Comparison of ENCODE assay signal across 24 mouse cellular contexts in genomic region chr7:144760228-144760627, GRCm38 (mm10). TPM values are rescaled to one million over a fixed set of nuclear protein-coding genes. Genes with fewer than 3 reads are reported as not detected.
A peak's percentile ranks its signal among the peaks of the same experiment; 100 is the strongest.
DNase-seq lines count a peak whose midpoint lies in the region; ATAC-seq lines count a peak whose summit lies in the region.
"Had no signal": no experiment of that assay in that cellular context is flagged by ENCODE, and none has a peak within 500 bp of the region (broad histone marks: within the 10 kb centered on the region; RNA-seq: fewer than 3 reads in every experiment).

No protein-coding gene starts in this region.

- DNase-seq in forebrain, embryonic 10.5 days (ENCODE audit: extremely low spot score, low spot score): no peak
- DNase-seq in midbrain, embryonic 14.5 days: peak; percentile 27
- DNase-seq in midbrain, embryonic 11.5 days (ENCODE audit: low spot score, missing footprints): no peak
- no peak for DNase-seq in adrenal gland, postnatal 36 days
- DNase-seq in spleen, postnatal 36 days (ENCODE audit: low spot score in 2 of 2): no peak
- DNase-seq: adrenal gland, postnatal 25 days; cerebellum, adult 9-10 months; gastrocnemius, adult 2 months; heart, postnatal 10 days; kidney, adult 2 months; kidney, postnatal 25 days; liver, postnatal 0 days; lung, postnatal 10 days; right cerebral cortex, postnatal 25 days; thymus, adult 2 months had no signal

- no peak overlapping the region for H3K4me3 ChIP-seq in forebrain, embryonic 10.5 days
- H3K4me3 ChIP-seq in forebrain, embryonic 16.5 days (replicated peaks; ENCODE audit: low read length): no peak overlapping the region
- H3K4me3 ChIP-seq in midbrain, embryonic 14.5 days (replicated peaks; ENCODE audit: low read depth, low read length): no peak overlapping the region
- H3K4me3 ChIP-seq in midbrain, embryonic 11.5 days (ENCODE audit: low read depth, low read length): no peak overlapping the region
- H3K4me3 ChIP-seq in hindbrain, embryonic 13.5 days: no peak overlapping the region
- H3K4me3 ChIP-seq in neural tube, embryonic 15.5 days (replicated peaks): no peak overlapping the region
- H3K4me3 ChIP-seq: gastrocnemius, adult 2 months; left cerebral cortex, adult 2 months; limb, embryonic 10.5 days had no signal

- peaks cover 32% of the 10 kb centered on the region for H3K27me3 ChIP-seq in forebrain, embryonic 10.5 days (ENCODE audit: poor library complexity, severe bottlenecking)
- H3K27me3 ChIP-seq in forebrain, embryonic 16.5 days (replicated peaks; ENCODE audit: control insufficient read depth, insufficient read depth, low read length): no peaks in the 10 kb centered on the region
- no peaks in the 10 kb centered on the region for H3K27me3 ChIP-seq in midbrain, embryonic 14.5 days (ENCODE audit: control insufficient read depth, insufficient read depth, low read length)
- peaks cover 2% of the 10 kb centered on the region; the same call in 1 of the 2 replicates for H3K27me3 ChIP-seq in midbrain, embryonic 11.5 days (ENCODE audit: control insufficient read depth, insufficient read depth, low read length)
- 0 out of 2 replicates have a peak, but pooled peaks cover 5% of the 10 kb centered on the region for H3K27me3 ChIP-seq in hindbrain, embryonic 13.5 days
- H3K27me3 ChIP-seq in neural tube, embryonic 15.5 days (replicated peaks): no peaks in the 10 kb centered on the region

- WGBS in forebrain, embryonic 10.5 days: 74% methylated on average over 9 of the region's 9 CpGs
- 43% methylated on average over 9 of the region's 9 CpGs for WGBS in forebrain, embryonic 16.5 days
- WGBS in midbrain, embryonic 14.5 days: 50% methylated on average over 9 of the region's 9 CpGs
- 72% methylated on average over 9 of the region's 9 CpGs for WGBS in midbrain, embryonic 11.5 days
- WGBS in hindbrain, embryonic 13.5 days: 42% methylated on average over 9 of the region's 9 CpGs
- 42% methylated on average over 9 of the region's 9 CpGs for WGBS in neural tube, embryonic 15.5 days

- H3K4me1 ChIP-seq in forebrain, embryonic 10.5 days: peaks cover 60% of the 10 kb centered on the region
- H3K4me1 ChIP-seq in forebrain, embryonic 16.5 days (replicated peaks; ENCODE audit: control insufficient read depth, insufficient read depth, low read length): peaks cover 5% of the 10 kb centered on the region
- H3K4me1 ChIP-seq in midbrain, embryonic 14.5 days (ENCODE audit: control insufficient read depth, insufficient read depth, low read length): no peaks in the 10 kb centered on the region
- H3K4me1 ChIP-seq in midbrain, embryonic 11.5 days (ENCODE audit: control insufficient read depth, insufficient read depth, low read length): no peaks in the 10 kb centered on the region; the same call in 1 of the 2 replicates
- H3K4me1 ChIP-seq in hindbrain, embryonic 13.5 days (replicated peaks): peaks cover 20% of the 10 kb centered on the region; the same call in 1 of the 2 replicates
- H3K4me1 ChIP-seq in neural tube, embryonic 15.5 days: no peaks in the 10 kb centered on the region

- no peak overlapping the region for H3K9ac ChIP-seq in forebrain, embryonic 16.5 days (replicated peaks; ENCODE audit: low read depth, low read length)
- H3K9ac ChIP-seq in midbrain, embryonic 14.5 days (replicated peaks; ENCODE audit: low read length): no peak overlapping the region
- no peak overlapping the region for H3K9ac ChIP-seq in midbrain, embryonic 11.5 days (ENCODE audit: low read length)
- no peak overlapping the region for H3K9ac ChIP-seq in hindbrain, embryonic 13.5 days
- no peak overlapping the region for H3K9ac ChIP-seq in neural tube, embryonic 15.5 days (replicated peaks)
- H3K9ac ChIP-seq: liver, postnatal 0 days had no signal

- H3K4me2 ChIP-seq in forebrain, embryonic 16.5 days (ENCODE audit: low read length): no peak overlapping the region
- H3K4me2 ChIP-seq in midbrain, embryonic 14.5 days (ENCODE audit: low read length): no peak overlapping the region
- no peak overlapping the region for H3K4me2 ChIP-seq in midbrain, embryonic 11.5 days
- H3K4me2 ChIP-seq in hindbrain, embryonic 13.5 days: no peak overlapping the region
- H3K4me2 ChIP-seq in neural tube, embryonic 15.5 days: no peak overlapping the region
- H3K4me2 ChIP-seq: heart, embryonic 11.5 days had no signal

- no peak for ATAC-seq in forebrain, embryonic 16.5 days
- ATAC-seq in midbrain, embryonic 14.5 days (ENCODE audit: low FRiP score, low TSS enrichment): no peak
- ATAC-seq in midbrain, embryonic 11.5 days (ENCODE audit: low FRiP score): no peak
- ATAC-seq in hindbrain, embryonic 13.5 days (ENCODE audit: low FRiP score): no peak
- ATAC-seq in neural tube, embryonic 15.5 days (ENCODE audit: low FRiP score): no peak
- ATAC-seq: liver, postnatal 0 days had no signal

- H3K9me3 ChIP-seq in forebrain, embryonic 10.5 days: no peaks in the 10 kb centered on the region
- H3K9me3 ChIP-seq in forebrain, embryonic 16.5 days (ENCODE audit: control insufficient read depth, low read length): no peaks in the 10 kb centered on the region
- no peaks in the 10 kb centered on the region for H3K9me3 ChIP-seq in midbrain, embryonic 14.5 days (ENCODE audit: control insufficient read depth, low read length)
- no peaks in the 10 kb centered on the region for H3K9me3 ChIP-seq in midbrain, embryonic 11.5 days (ENCODE audit: control insufficient read depth, low read length)
- H3K9me3 ChIP-seq in hindbrain, embryonic 13.5 days: no peaks in the 10 kb centered on the region
- no peaks in the 10 kb centered on the region for H3K9me3 ChIP-seq in neural tube, embryonic 15.5 days (replicated peaks)
- H3K9me3 ChIP-seq: G1E; limb, embryonic 10.5 days had no signal

- H3K36me3 ChIP-seq in forebrain, embryonic 10.5 days (replicated peaks): no peaks in the 10 kb centered on the region
- no peaks in the 10 kb centered on the region for H3K36me3 ChIP-seq in forebrain, embryonic 16.5 days (ENCODE audit: control insufficient read depth, insufficient read depth)
- no peaks in the 10 kb centered on the region for H3K36me3 ChIP-seq in midbrain, embryonic 14.5 days (ENCODE audit: control insufficient read depth, insufficient read depth, low read length)
- H3K36me3 ChIP-seq in midbrain, embryonic 11.5 days (ENCODE audit: control insufficient read depth, insufficient read depth, low read length): no peaks in the 10 kb centered on the region
- no peaks in the 10 kb centered on the region for H3K36me3 ChIP-seq in hindbrain, embryonic 13.5 days
- H3K36me3 ChIP-seq in neural tube, embryonic 15.5 days: no peaks in the 10 kb centered on the region
- H3K36me3 ChIP-seq: G1E; limb, embryonic 10.5 days had no signal

- H3K27ac ChIP-seq in forebrain, embryonic 10.5 days: peak overlapping the region; percentile 62; the same call in 1 of the 2 replicates
- no peak overlapping the region for H3K27ac ChIP-seq in forebrain, embryonic 16.5 days (ENCODE audit: low read length)
- peak overlapping the region; percentile 37; the same call in 1 of the 2 replicates for H3K27ac ChIP-seq in midbrain, embryonic 14.5 days (replicated peaks; ENCODE audit: low read depth, low read length)
- H3K27ac ChIP-seq in midbrain, embryonic 11.5 days (ENCODE audit: low read depth, low read length): no peak overlapping the region
- H3K27ac ChIP-seq in hindbrain, embryonic 13.5 days: peak overlapping the region; percentile 77
- peak overlapping the region; percentile 18; the same call in 1 of the 2 replicates for H3K27ac ChIP-seq in neural tube, embryonic 15.5 days (replicated peaks)
- H3K27ac ChIP-seq: gastrocnemius, adult 2 months; left cerebral cortex, adult 2 months had no signal

RNA-seq across cellular contexts. Expression of gene Ano1, which starts 8.5 kb away (rescaled TPM):
- 17.9 and 22.3 TPM in 2 replicates for polyA plus RNA-seq in forebrain, embryonic 10.5 days (2016; fragmentation: Nextera tagmentation; extraction: Ambion mirVana)
- 8.0 and 9.4 TPM in 2 replicates for polyA plus RNA-seq in forebrain, embryonic 16.5 days (2015; fragmentation: Nextera tagmentation; extraction: Ambion mirVana)
- 7.3 and 14.9 TPM in 2 replicates for polyA plus RNA-seq in midbrain, embryonic 14.5 days (2014; fragmentation: Nextera tagmentation; extraction: Ambion mirVana)
- 22.8 and 26.0 TPM in 2 replicates for polyA plus RNA-seq in midbrain, embryonic 11.5 days (2014; fragmentation: Nextera tagmentation; extraction: Ambion mirVana)
- 5.0 and 5.9 TPM in 2 replicates for polyA plus RNA-seq in hindbrain, embryonic 13.5 days (2015; fragmentation: Nextera tagmentation; extraction: Ambion mirVana)
- 4.2 and 8.8 TPM in 2 replicates for polyA plus RNA-seq in neural tube, embryonic 15.5 days (2015; fragmentation: Nextera tagmentation; extraction: Ambion mirVana)
- 10 to 100 TPM; 20.9 to 25.4 TPM for total RNA-seq in adrenal gland, postnatal 36 days (2021)
- total RNA-seq: granulocyte monocyte progenitor cell, adult 5-6 weeks; megakaryocyte, adult 5-6 weeks had no signal

Comparison
In these comparisons a context has a peak if more than half of its experiments do, and no peak if none do; other contexts are left out.
1. H3K27ac ChIP-seq: peak in forebrain, embryonic 10.5 days (single experiment), midbrain, embryonic 14.5 days (single experiment), hindbrain, embryonic 13.5 days (single experiment) and neural tube, embryonic 15.5 days (single experiment); none in forebrain, embryonic 16.5 days (single experiment) and midbrain, embryonic 11.5 days (single experiment).